Mouse (Mus musculus): ENCODE results near the gene Pou2f2.
A peak's percentile ranks its signal among the peaks of the same experiment; 100 is the strongest.

Gene Pou2f2

DNA sequence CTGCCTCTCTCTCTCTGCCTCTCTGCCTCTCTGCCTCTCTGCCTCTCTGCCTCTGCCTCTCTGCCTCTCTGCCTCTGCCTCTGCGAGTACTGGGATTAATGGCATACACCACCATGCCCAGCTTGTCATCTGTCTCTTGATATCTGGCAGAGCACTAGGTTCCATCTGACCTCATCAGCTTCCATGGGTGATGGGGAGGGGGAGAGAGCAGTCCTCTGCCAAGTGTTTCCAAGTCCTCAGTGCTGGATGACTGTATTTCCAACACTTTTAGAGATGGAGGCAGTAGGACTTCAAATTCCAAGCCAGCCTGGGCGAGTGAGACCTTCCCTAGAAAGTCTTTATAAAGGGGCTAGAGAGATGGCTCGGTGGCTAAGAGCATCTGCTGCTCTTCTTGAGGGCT lies 42.0 kb downstream of the Pou2f2 start:
- no peak for DNase-seq

DNA sequence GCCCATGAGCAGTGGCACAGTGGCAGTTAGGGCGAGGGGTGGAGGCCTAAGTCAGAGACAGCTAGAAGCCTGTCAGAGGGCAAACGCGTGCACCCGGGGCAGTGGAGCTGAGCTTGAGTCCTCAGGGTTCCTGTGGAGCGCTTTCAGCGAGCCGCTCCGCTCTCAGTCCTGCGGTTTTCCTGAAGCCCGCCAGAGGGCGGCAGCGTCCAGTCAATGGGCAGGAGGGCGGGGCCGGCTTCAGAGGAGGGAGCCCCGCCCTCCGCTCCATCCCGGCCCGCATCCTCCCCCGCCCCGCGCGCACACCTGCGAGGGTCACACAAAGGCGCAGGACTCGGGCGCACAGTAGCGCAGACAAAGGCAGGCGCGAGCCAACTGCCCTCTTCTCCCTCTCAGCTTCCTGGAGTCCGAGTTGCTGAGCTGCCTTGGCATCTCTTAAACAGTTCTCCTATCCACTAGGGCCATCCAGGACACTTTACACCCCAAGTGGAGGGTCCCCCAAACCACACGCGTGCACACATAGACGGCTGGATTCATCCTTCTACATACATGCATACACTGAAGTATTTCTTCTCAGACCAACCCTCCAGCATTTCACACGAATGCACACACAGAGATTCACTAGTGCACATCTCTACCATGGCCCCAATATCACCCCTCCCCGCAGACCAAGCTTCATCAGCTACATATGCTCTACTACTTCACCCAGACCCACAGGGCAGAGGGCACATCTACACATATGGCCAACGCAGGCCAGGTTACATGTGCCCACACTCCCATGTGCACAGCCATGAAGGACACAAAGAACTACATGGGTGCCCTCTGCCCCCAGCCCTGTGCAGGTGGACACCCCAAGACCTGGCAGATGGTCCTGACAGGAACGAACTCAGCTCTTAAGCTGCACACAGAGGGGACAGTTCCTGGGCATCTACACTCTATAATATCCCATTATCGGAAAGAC lies 46.2 kb downstream of the Pou2f2 start:
- peak; percentile 77 for DNase-seq

DNA sequence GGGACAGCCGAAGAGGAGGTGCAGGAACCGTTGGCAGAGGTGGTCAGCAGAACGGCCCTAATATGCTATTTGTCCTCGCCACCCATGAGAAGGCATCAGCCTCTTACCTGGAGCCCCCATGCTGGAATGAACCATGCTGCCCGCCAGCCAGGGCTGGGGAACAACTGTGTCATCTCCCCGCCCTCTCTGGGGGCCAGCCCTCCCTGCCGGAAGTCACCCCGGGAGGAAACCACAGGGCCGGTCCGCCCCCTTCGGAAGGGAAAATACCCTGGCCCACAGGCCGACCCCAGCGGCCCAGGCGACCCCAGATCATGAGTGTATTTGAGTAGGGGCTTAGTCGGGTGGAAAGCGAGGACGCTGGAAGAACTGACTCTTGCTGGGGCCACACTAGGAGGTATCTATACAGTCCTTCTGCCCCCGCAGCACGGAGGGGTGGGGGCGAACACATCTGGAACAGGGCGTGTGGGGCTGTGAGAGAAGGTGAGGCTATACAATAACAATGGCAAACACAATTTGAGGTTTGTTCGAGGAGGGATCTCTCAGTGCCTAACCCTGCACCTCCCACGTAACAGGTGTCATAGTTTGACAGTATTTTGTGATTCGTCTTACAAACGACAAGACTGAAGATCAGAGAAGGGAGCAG lies 47.1 kb downstream of the Pou2f2 start:
- DNase-seq: peak; percentile 29

DNA sequence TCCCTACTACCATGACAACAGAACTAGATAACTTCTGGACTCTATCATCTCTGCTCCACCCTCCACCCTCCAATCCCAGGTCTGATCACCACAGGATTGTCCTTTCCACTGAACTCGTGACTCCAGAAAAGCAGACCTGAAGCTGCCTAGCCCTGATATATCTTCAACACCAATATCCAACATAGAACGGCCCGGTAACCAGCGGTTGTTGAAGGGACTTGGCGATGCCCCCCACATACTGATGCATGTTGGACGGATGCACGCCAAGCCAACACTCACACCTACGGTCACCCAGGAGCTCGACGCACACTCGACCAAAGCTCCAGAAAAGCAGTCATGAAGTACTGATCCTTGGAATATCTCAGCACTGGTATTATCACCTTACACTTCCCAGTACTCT lies 48.3 kb downstream of the Pou2f2 start:
- no peak for DNase-seq

DNA sequence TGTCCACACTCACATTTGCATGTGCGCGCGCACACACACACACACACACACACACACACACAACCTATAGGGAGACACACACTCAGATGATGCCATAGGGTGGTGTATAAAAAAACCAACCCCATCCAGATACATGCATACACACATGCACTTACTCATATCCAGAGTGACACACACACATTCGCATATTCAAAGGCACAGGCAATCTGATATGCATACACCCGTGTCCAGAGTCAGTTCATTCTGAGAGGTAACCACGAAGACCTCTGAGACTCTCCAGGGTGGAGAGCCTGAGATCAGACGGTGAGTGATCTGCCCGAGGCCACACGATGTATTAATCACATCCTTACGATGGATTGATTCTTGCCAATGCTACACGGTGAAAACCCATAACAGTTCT lies 49.0 kb downstream of the Pou2f2 start:
- DNase-seq: no peak

DNA sequence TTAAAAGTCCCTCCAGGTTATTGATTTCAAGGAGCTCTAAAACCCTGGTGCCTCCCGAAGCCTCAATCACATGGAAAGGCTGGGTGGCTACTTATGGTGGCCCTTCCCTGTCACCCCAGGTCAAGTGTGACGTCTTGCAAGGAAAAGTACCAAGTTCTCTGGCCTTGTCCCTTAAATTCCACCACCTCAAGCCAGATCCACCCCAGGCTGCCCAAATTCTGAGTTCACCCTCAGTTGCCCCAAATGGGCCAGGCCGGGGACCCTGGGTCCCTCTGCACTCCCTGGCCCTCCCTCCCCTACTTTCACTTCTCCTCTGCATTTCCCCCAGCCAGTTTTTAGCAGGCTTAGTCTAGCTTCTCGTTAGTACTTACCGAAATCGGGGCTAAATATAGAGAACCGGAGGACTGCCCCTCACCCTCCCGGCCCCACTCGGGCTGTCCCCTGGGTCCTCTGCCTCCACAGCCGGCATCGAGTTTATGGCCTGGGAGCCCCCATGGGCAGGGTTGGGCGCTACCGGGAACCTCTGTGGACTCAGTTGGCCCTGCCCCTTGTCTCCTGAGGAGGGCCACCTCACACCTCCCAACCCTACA lies 50.0 kb downstream of the Pou2f2 start:
- peak; percentile 18 for DNase-seq

DNA sequence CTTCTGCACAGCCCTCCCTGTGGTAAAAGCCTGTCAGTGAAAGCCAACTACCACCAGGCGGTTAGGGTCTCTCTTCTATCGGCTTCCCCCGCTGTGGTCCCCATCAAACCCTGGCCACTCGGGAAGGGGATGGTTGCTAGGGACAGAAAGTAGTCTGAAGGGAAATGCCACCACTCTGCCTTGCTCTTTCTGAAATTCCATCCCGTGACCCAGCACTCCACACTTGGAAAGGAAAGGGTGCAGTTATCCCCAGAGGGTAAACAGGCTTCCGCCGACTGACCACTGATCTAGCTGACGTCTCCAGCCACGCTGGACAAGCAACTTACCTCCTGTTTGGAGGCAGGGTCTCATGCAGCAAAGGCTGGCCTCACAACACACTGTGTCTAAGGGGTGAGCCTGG lies 51.6 kb downstream of the Pou2f2 start:
- DNase-seq: no peak

DNA sequence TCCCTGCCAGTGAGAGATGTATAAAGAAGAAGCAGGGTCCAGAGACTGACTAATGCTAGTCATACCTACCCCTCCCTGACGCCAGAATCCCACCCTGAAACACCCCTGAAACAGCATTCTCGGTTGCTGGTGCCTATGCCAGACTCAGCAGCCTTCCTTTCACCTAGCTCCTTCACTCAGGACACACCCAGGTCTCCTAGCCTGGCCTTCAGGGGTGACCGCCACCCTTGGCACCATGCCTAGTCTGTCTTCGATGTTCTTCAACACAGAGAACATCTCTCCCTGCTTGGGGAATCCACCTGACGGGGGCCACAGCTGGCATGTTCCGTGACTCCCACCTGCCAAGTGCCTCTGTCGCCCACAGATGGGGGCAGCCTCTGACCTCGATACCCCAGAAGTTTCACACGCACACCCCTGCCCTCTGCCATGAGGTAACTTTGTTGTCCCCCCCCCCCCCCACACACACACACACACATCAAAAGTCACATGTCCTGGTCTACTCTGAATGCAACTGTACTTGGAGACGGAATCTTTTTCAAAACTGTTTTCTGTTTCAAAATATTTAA lies 53.7 kb downstream of the Pou2f2 start:
- DNase-seq: no peak

DNA sequence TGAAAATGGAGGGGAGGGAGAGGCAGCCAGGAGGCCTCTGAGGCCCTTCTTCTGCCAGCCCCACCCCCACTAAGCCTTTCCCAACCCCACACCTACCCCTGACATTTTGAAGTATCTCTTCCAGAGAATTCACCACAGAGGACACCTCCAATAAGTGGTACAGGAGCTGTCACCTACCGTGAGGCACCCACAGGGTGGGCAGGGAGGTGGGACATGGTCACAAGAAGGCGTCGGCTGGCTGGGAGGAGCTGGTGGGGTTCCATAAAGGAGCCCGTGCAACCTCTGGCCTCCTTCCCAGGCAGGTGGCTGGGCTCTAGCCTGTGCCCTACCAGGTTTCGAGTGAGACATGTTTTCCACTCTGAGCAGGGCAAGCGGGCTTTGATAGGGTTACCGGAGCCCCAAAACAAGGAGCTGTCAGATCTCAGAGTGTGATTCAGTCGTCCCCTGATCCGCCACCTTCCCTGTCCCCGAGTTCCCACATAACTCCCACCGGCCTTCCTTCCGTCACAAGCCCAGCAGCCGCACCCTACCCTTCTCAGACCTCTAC lies 58.2 kb downstream of the Pou2f2 start:
- no peak for DNase-seq

DNA sequence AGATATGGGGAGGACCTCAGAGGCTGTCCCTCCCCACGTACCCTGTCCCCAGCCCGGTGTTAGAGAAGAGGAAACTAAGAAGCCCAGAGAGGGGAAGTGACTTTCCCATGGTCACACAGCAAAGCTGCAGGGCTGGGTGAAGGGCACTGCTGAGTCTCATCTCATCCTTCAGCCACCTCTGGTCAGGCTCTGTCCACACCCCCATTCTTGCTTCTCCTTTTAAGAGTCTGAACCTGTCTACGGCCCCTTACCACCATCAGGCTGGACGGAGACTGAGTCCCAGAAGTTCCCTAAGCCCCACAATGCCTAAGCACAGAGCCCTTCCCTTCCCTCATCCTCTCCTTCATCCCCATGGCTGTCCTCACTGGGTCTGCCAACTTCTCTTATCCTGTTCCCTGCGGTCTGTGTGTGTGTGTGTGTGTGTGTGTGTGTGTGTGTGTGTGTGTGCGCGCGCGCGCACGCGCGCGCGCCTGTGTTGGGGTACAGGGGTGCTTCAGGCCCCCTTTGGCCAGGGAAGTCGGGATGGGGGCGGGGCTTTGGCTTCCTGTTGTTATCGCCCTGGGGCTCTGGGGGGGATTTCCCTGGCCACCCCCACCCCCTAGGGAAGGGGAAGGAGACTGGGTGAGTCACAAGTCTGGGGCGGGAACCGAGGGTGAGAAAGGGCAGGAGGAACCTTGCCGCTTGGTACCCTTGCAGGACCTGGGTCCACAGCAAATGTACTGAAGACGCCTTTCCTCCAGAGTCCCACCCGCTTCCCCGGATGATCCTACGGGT lies 59.3 kb downstream of the Pou2f2 start:
- peak; percentile 40 for DNase-seq

DNA sequence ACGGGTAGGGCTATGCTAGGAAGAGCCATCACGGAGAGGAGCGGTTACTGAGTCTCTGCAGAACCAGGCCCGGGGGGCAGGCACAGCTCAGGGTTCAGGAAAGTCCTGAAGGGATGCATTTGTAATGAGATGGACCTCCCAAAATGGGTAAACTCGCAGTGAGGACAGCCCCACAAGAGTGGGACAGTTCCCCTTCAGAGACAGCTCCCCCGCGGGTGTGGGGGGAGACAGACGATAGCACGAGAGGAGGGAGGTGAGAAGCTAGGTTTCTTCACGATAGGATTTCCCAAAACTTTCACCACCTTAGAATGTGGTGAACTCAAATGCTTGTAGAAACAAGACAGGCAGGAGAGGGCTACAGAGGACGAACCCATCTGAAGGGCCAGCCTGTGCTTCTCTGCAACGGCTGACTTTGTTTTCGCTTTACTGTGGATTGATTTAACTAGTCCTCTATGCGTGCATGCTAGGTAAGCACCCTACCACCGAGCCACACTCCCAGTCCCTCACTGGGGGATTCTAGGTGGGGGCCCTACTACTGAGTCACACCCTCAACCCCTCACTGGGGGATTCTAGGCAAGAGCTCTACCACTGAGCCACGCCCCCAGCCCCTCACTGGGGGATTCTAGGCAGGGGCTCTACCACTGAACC lies 66.4 kb downstream of the Pou2f2 start:
- no peak for DNase-seq

DNA sequence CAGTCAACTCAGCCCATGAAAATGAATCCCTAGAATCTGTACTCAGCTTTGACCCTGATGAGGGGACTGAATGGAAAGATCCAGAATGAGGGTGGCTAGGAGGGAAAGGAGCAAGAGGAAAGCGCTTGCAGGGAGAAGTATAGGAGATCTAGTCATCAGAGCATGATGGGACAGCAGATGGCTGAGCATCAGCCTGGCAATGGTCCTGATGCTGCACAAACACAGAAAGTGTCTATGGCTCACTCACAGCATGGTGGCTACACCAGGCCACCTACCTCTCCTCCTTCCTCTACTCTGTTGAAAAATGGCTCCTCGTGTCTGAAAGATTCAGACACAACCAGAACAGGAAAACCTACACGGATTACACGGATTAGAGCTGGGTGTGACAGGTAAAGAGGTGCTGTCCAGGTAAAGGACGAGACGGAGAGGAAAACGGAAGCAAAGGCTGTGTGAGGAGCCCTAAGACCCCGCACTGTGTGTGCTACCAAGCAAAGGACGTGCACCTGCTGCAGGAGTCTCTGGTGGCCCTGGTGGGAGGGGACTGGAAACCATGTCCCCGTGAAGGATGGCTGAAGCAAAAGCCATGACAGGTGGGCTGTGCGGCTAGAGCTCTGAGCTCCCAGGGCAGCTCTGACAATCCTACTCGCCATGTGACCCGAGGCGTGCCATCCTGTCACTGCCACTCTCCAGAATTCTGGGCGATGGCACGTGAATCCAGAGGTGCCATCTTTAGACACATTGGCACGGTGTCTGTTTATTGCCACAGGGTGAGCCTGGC lies 67.2 kb downstream of the Pou2f2 start:
- DNase-seq: no peak

DNA sequence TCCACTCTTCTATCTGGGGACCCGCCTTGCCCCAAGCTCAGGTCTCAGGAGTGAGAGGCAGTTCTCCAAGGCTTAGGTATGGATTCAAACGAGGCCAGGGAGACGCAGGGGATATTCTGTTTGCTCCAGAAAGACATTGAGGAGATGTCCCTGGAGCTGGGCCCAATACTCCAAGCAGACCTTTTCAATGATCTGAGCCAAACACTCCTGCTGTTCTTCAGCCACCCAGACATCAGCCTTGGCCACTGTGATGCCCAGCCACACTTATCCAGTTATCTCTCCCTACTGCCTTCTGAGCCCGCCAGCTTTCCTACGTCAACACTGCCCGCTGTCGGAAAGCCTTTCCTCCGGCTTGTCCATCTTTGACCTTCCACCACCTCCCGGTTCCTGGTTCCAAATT lies 69.2 kb downstream of the Pou2f2 start:
- no peak for DNase-seq

DNA sequence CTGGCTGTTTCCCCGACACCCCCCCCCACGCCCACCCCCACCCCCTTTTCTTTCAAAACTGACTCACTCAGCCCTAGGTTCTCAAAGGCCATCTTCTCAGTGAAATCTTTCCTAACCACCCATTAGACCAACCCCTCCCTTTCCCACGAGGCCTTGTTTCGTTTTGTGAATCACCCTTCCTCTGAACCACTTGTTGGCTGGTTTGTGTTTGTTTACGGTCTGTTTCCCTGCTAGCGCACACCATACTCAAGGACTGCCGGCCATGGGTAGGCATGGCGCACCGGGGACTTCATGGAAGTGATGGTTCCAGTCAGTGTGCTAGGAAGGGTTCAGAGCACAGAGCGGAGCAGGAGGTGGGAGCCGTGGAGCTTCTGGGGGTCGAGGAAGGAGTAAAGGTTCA lies 70.2 kb downstream of the Pou2f2 start:
- DNase-seq: no peak

DNA sequence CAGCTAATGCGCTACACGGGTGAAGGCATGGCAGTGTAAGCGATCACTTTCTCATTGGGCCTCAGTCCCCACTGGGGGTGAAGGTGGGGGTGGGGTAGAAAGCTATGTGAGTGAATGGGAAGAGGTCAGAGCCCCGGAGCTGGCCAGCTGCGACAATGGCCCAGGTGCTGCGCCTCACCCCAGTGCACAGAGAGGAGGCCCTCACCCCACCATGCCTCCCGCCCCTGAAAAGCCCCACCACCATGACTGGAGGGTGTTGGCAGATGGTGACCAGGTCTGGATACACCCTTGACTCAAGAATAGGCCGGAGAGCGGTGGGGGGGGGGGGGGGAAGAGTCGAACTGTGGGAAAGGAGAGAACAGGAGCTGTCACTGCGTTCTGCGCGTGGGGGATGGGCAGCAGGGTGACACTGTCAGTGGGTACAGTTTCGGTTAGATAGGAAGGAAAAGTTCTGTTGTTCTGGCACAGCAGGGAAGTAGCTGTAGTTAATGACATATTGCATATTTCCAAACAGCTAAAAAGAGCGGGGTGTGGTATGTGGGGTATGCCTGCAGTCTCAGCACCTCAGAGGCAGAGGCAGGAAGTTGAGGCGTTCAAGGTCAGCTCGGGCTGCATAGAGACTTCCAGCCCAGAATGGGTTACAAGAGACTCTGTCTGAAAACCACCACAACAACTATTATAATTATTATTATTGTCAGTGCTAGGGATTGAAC lies 72.6 kb downstream of the Pou2f2 start:
- no peak for DNase-seq

DNA sequence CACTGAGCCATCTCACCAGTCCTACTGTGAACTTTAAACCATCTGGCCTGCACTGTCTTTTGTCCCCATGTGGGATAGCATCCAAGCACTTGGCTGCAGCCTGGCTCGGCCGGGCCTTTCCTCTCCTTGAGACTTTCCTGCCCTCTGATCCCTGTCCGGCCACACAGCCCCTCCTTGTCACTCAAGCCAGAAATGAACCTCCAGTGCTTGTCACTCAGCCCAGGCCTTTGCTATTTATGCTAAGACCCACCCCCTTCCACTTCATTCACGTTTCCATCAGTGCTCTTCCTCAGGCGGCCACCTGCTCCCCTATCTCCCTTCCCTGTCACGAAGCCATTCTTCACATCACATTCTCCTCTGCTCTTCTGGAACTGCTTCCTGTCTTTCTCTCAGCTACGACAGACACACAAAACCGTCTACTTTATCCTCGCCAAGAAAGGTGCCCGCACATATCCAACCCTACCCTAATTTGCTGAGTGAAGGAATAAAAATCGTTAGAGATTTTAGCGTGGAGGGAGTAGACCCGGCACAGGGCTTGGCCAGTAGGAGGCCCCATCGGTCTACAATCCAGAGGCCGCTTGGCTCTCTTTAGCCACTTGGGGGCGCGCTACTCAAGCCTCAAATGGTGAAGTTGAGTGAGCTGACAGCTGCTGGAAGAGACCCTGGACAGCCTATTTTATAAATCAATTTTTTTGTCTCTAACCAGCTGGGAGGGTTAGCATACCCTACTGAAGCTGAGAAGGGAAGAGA lies 73.9 kb downstream of the Pou2f2 start:
- peak; percentile 83 for DNase-seq

DNA sequence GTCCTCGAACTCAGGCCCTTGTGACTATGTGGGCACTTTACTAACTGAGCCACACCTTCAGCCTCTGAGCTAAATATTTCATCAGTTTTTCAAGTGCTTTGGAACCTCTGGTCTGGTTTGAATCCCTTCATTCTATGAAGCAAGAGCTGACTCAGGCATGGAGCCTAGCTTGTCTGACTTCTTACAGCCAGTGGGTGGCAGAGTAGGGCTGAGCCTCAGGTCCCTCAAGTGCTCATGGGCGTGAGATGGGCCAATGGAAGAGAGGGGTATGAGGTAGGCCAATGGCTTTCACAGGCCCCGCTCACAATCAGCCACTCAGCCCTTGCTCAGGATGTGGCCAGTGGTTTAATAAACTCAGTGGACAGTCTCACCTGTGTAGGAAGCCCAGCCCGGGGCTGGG lies 79.9 kb downstream of the Pou2f2 start:
- DNase-seq: no peak

DNA sequence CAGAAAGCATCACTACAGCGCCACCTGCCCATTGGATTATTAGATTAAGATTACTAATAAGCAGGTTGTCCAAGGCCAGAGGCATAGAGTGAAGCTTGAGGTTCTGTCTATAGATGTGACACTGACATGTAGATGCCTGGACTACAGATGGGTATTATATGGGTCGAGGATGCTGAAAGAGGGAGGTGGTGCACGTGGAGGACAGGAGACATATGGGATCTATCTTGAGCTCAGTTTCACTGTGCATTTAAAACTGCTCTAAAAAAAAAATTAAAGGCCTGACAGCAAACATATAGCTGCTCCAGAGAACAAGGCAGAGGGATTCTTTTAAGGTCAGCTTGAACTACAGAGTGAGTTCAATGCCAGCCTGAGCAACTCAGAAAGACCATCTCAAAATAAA lies 81.4 kb downstream of the Pou2f2 start:
- no peak for DNase-seq

DNA sequence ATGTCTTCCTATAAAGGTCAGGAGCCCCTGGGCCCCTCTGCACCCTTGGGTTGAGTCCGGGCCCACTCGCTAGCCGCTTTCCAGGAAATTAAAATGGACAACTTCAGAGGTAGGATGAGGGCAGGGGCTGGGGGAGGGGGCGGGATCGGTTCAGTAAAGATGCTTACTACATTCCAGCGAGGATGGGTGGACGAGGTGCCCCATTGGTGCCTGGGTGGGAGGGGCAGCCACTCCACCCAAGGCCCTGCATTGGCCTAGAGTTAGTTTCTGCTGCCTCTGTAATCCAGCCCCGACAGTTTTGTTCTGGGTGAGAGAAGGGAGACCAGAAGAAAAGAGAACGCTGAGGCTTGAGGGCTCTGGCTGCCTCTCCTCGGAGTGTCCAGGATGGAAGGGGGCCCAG lies 89.7 kb downstream of the Pou2f2 start:
- DNase-seq: no peak

DNA sequence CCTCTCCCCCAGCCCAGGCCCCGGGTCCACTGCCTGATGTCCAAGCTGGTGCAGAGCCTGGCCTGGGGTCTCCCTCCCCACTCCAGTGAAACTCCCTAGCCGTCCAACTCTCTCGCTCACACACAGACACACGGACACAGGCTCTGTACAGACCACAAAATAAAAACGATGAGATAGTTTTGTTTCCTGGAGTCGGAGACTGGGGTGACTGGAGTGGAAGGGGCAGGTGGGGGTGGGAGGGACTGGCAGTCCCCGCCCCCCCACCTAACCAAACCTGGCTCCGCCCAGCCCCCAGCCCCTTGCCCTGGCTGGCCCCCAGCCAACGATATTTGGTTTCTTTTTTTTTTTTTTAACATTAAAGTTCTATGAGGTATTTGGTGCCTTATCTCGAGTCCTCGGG lies 90.6 kb downstream of the Pou2f2 start:
- DNase-seq: no peak

All from lung, postnatal 10 days (tissue).